Mouse (Mus musculus) adrenal gland, postnatal 14 days (tissue): ENCODE measurements at regions not wholly inside any gene's neighbourhood (a gene's known extent, or its start where the extent isn't known, plus 50 kb on each side); places are given as distances from the start of the nearest gene placed in this dataset.

Experiments used
- DNase-seq: peaks from one replicate; pipeline ENCODE4 v3.0.0; 2021; ENCODE audit warnings: mixed read lengths

DNA sequence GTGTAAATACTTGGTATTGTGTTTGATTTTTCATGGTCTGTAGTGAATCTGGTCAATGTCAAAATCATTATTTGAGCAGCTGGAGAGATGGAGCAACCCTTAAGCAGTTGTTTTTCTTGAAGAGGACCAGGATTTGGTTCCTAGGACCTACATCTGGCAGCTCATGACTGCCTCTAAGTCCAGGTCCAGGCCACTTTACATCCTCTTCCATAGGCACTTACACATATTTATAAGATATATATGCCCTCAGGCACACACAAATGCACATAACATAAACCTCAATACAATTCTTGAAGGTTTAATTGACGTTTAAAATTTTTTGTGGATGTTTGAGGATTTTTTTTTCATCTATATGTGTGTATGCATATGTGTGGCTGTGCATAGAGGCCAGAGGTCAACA is 96.8 kb upstream of the Fam240b start:
- DNase-seq, result no peak

DNA sequence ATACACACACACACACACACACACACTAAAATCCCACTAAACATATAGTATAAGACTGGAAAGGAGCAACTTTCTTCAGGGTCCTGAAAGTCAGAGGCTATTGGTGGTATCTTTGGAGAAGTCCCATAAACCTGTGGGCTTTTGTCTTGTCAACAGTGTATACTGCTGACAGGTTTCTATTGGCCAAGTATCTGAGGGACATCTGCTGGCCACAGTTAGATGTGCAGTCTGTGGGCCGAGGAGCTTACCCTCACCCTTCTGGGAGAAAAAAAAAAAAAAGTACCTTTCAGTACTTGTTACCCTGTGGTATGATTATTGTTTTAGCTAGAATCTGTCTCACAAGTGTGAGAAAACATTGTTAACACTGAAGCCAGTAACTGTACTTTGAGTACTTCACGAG is 76.1 kb upstream of the Fam240b start:
- DNase-seq, result peak; percentile 16

DNA sequence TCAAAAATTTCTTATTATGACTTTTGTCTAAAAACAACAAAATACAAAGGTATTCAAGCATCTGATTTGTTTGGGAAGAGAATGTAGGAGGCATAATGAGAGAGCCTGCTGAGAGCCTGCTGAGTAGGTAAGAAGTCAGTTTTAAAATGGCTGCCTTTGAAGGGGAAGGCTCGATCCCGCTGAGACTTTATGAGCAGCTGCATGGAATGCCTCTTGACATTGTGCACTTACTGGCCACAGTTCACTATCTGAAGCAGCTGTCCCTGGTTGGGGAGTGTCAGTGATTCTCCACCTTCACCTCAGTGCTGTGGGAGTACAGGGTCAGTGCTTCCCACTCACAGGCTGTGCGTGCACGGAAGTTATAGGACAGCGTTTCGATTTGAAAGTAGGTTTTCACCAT is 71.3 kb upstream of the Fam240b start:
- no peak for DNase-seq

DNA sequence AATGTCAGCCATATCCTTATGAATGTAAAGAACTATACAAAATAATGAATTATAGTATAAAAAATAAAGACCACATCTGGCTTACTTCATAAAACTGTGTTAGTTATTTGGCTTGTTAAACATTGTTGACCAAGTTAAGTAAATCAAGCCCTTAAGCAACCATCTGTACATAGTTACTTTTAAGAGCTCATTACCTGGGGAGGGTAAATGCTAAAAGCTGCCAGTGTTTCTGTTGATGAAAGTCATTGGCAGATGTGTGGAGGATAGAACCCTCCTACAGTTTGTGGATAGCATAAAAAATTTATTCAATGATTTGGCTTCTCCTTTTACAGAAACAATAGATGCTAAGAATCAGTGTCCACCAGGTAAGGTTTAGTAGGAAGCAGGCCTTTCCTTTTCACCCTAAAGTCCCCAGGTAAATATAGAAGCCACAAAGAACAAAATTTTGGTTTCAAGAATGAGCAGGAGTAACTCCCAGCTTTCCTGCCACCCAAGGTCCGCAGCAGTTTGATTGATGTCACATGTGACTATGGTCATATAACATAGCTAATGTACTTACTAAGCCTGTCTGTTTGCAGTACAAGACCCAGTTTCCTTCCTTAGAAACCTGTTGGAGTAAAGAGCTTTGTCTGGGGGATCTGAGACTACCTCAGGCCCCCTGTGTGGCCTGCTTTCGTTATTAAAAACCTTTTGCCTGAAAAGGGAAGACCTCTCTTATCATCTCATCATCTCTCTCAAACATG is 69.5 kb upstream of the Fam240b start:
- no peak for DNase-seq

DNA sequence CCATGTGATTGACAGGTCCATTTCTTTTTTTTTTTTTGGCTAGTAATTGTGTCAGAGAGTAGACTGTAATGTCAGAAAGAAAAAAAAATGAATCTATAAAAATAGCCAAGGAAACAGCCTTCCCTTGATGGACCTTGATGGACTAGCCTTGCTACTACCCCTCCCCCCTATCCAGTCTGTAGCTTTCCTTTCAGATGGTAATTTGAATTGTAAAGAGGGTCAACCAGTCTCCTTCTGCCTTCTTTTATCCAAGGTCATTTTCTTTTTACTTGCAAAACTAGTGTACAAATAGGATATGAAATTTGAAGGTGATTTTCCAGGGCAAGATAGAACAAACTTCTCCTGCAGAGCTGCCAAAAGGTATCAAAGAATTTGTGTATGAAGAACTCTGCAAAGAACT is 68.2 kb upstream of the Fam240b start:
- no peak for DNase-seq
